Mouse (Mus musculus) small intestine, adult 2 months (tissue): Measurements from ENCODE around the gene Slc2a4.

ENCODE experiments used
- CTCF ChIP-seq: fragments of 200-500 bp; IDR thresholded peaks from 2 replicates; pipeline ENCODE4 v1.5.1; 2012; ENCODE audit warnings: low read depth, mild to moderate bottlenecking, control low read depth, inconsistent platforms, low read length, moderate library complexity, mixed read lengths; ENCODE audit not compliant: insufficient replicate concordance, insufficient read length; ENCODE audit errors: extremely low read depth
- POLR2A ChIP-seq: fragments of 200-500 bp; IDR thresholded peaks from 2 replicates; pipeline ENCODE4 v1.6.1; 2012; ENCODE audit warnings: low read depth, mild to moderate bottlenecking, control low read depth, inconsistent platforms, low read length, moderate library complexity

DNA sequence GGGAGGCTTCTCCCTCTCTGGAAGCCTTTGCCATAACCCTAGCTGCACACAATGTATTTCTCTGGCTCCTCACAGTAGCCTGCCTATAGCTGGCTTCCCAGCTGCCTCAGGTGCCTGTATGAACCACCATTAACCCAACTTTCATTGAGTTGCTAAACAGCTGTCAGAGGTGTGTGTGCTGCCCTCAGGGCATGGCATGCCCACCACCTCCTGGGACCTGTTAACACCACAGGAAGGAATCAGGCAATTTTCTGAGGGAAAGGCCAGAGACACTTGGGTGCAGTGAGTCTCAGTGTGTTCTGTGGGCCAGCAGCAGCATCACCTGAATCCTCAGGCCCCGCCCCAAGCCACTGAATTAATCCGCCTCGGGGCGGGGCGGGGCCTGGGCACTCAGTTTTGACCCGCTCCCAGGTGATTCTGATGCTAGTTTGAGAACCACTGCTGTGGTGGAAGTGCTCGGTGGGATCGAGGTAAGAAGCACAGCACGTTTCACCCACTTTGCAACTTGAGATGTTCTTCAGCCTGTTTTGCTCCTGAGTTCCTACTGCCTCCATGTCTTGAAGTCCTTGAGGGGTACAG, 9.5 kb downstream of the Slc2a4 start:
- TF ChIP-seq CTCF (no peak), POLR2A (no peak)
